Mouse (Mus musculus) neural tube, embryonic 11.5 days (tissue): Measurements from ENCODE around the gene Ak1. TPM values are rescaled to one million over a fixed set of nuclear protein-coding genes. Genes with fewer than 3 reads are reported as not detected.

Experiments used
- ATAC-seq: fragments of 200-750 bp; cut with Nextera tagmentation; 2 replicates; pipeline ENCODE4 v1.8.0; 2017; ENCODE audit warnings: moderate number of reproducible peaks, mild to moderate bottlenecking, moderate TSS enrichment, moderate library complexity; ENCODE audit not compliant: insufficient read depth, low FRiP score, low TSS enrichment
- DNase-seq: peaks from one replicate; pipeline ENCODE4 v3.0.0-alpha.2; 2015; ENCODE audit warnings: low spot score
- H3K27ac ChIP-seq: fragments of 300-500 bp; sonication (generic); 2 replicates; pipeline ENCODE4 v1.5.1; 2014; ENCODE audit warnings: low read depth, mild to moderate bottlenecking, low read length
- H3K27me3 ChIP-seq: fragments of 300-500 bp; sonication (generic); 2 replicates; pipeline ENCODE4 v1.6.1; 2014; ENCODE audit warnings: mild to moderate bottlenecking, low read length, mixed read lengths; ENCODE audit not compliant: control insufficient read depth, insufficient read depth
- H3K36me3 ChIP-seq: fragments of 300-500 bp; sonication (generic); 2 replicates; pipeline ENCODE4 v1.6.1; 2014; ENCODE audit warnings: mild to moderate bottlenecking, low read length, moderate library complexity, mixed read lengths; ENCODE audit not compliant: control insufficient read depth, insufficient read depth
- H3K4me1 ChIP-seq: fragments of 300-500 bp; sonication (generic); 2 replicates; pipeline ENCODE4 v1.6.1; 2014; ENCODE audit warnings: low read length, mixed read lengths; ENCODE audit not compliant: control insufficient read depth, insufficient read depth
- H3K4me2 ChIP-seq: fragments of 300-500 bp; sonication (generic); 2 replicates; pipeline ENCODE4 v1.6.1; 2014; ENCODE audit warnings: low read depth, mild to moderate bottlenecking, moderate library complexity
- H3K4me3 ChIP-seq: fragments of 300-500 bp; sonication (generic); 2 replicates; pipeline ENCODE4 v1.5.1; 2014; ENCODE audit warnings: low read depth, low read length
- H3K9ac ChIP-seq: fragments of 300-500 bp; sonication (generic); 2 replicates; pipeline ENCODE4 v1.6.1; 2014; ENCODE audit warnings: mild to moderate bottlenecking, low read length
- H3K9me3 ChIP-seq: fragments of 300-500 bp; sonication (generic); 2 replicates; pipeline ENCODE4 v1.6.1; 2016; ENCODE audit warnings: low read length; ENCODE audit not compliant: control insufficient read depth
- WGBS: fragments of 180-500 bp; shearing (Covaris S2); extraction: QIAGEN DNeasy Blood & Tissue Kit; methylation state at CpG from one replicate; pipeline ENCODE4 v1.1.7; 2014; 5-methylcytosine and 5-hydroxymethylcytosine counted together
- polyA plus RNA-seq: library from polyadenylated mRNA; unstranded; fragments of >200 nt; fragmentation: Nextera tagmentation; extraction: Ambion mirVana; gene quantifications from 2 replicates; pipeline ENCODE4 v1.2.1, GENCODE M21; 2014

Gene Ak1
- polyA plus RNA-seq, 1 experiment from 2014 or later = 33.0 TPM

GRCm38 (mm10) chr2:32665853-32666252, 44.3 kb downstream of the Ak1 start:
- no peak overlapping the region for H3K27ac ChIP-seq
- H3K9ac ChIP-seq = no peak overlapping the region
- H3K36me3 ChIP-seq = no peaks in the 10 kb centered on the region
- ATAC-seq (no peak), DNase-seq (no peak)
- 91% methylated on average over 6 of the region's 6 CpGs for WGBS
- H3K4me2 ChIP-seq = no peak overlapping the region
- H3K4me3 ChIP-seq = no peak overlapping the region
- H3K4me1 ChIP-seq = no peaks in the 10 kb centered on the region
- H3K27me3 ChIP-seq = no peaks in the 10 kb centered on the region
- no peaks in the 10 kb centered on the region for H3K9me3 ChIP-seq

GRCm38 (mm10) chr2:32667775-32668174, 46.2 kb downstream of the Ak1 start:
- no peak overlapping the region for H3K4me3 ChIP-seq
- DNase-seq (no peak), ATAC-seq (no peak)
- H3K4me2 ChIP-seq = no peak overlapping the region
- no peaks in the 10 kb centered on the region for H3K9me3 ChIP-seq
- H3K27ac ChIP-seq = no peak overlapping the region
- WGBS = 53% methylated on average over 11 of the region's 11 CpGs
- no peaks in the 10 kb centered on the region for H3K4me1 ChIP-seq
- peak overlapping the region; percentile 5; the same call in 1 of the 2 replicates for H3K9ac ChIP-seq
- H3K27me3 ChIP-seq = no peaks in the 10 kb centered on the region
- H3K36me3 ChIP-seq = no peaks in the 10 kb centered on the region

GRCm38 (mm10) chr2:32668176-32668575, 46.6 kb downstream of the Ak1 start:
- Histone ChIP-seq H3K36me3 (no peaks in the 10 kb centered on the region), H3K27me3 (no peaks in the 10 kb centered on the region), H3K9ac (0 out of 2 replicates have a peak overlapping the region, but pooled peaks have one; percentile 5), H3K9me3 (no peaks in the 10 kb centered on the region), H3K4me1 (no peaks in the 10 kb centered on the region), H3K4me3 (no peak overlapping the region), H3K4me2 (no peak overlapping the region), H3K27ac (no peak overlapping the region)
- DNase-seq = no peak
- ATAC-seq = no peak
- WGBS = 83% methylated on average over 7 of the region's 7 CpGs

- H3K27ac ChIP-seq = no peak overlapping the region
- H3K36me3 ChIP-seq = no peaks in the 10 kb centered on the region
- no peak overlapping the region for H3K4me2 ChIP-seq
- no peaks in the 10 kb centered on the region for H3K27me3 ChIP-seq
- 50% methylated on average over 3 of the region's 3 CpGs for WGBS
- no peak overlapping the region for H3K9ac ChIP-seq
- no peak overlapping the region for H3K4me3 ChIP-seq
- DNase-seq (no peak), ATAC-seq (no peak)
- H3K9me3 ChIP-seq = no peaks in the 10 kb centered on the region
- H3K4me1 ChIP-seq = no peaks in the 10 kb centered on the region
Observed at GRCm38 (mm10) chr2:32669876-32670275, 48.3 kb downstream of the Ak1 start.

- H3K36me3 ChIP-seq = no peaks in the 10 kb centered on the region
- H3K4me2 ChIP-seq = no peak overlapping the region
- no peak overlapping the region for H3K9ac ChIP-seq
- no peaks in the 10 kb centered on the region for H3K9me3 ChIP-seq
- ATAC-seq = no peak
- no peak overlapping the region for H3K27ac ChIP-seq
- no peaks in the 10 kb centered on the region for H3K27me3 ChIP-seq
- WGBS = 90% methylated on average over 9 of the region's 9 CpGs
- H3K4me3 ChIP-seq = no peak overlapping the region
- no peak for DNase-seq
- no peaks in the 10 kb centered on the region for H3K4me1 ChIP-seq
Observed at GRCm38 (mm10) chr2:32671147-32671546, 49.6 kb downstream of the Ak1 start.

GRCm38 (mm10) chr2:32671907-32672595, 50.5 kb downstream of the Ak1 start:
- Histone ChIP-seq H3K4me2 (no peak overlapping the region), H3K4me1 (no peaks in the 10 kb centered on the region), H3K36me3 (no peaks in the 10 kb centered on the region), H3K27me3 (no peaks in the 10 kb centered on the region), H3K9me3 (no peaks in the 10 kb centered on the region), H3K4me3 (no peak overlapping the region), H3K27ac (no peak overlapping the region), H3K9ac (no peak overlapping the region)
- 73% methylated on average over 9 of the region's 9 CpGs for WGBS
- ATAC-seq (no peak), DNase-seq (no peak)

- no peak overlapping the region for H3K9ac ChIP-seq
- no peak overlapping the region for H3K4me2 ChIP-seq
- no peak overlapping the region for H3K4me3 ChIP-seq
- DNase-seq (no peak), ATAC-seq (no peak)
- WGBS = 83% methylated on average over 16 of the region's 16 CpGs
- no peaks in the 10 kb centered on the region for H3K4me1 ChIP-seq
- no peak overlapping the region for H3K27ac ChIP-seq
- no peaks in the 10 kb centered on the region for H3K9me3 ChIP-seq
- no peaks in the 10 kb centered on the region for H3K36me3 ChIP-seq
- H3K27me3 ChIP-seq = no peaks in the 10 kb centered on the region
Observed at GRCm38 (mm10) chr2:32673176-32673917, 51.8 kb downstream of the Ak1 start.

GRCm38 (mm10) chr2:32676821-32677220, 55.3 kb downstream of the Ak1 start:
- no peaks in the 10 kb centered on the region for H3K4me1 ChIP-seq
- H3K4me2 ChIP-seq = no peak overlapping the region
- no peak overlapping the region for H3K9ac ChIP-seq
- no peak overlapping the region for H3K4me3 ChIP-seq
- no peaks in the 10 kb centered on the region for H3K36me3 ChIP-seq
- DNase-seq (no peak), ATAC-seq (no peak)
- H3K27ac ChIP-seq = no peak overlapping the region
- 87% methylated on average over 3 of the region's 3 CpGs for WGBS
- H3K9me3 ChIP-seq = no peaks in the 10 kb centered on the region
- H3K27me3 ChIP-seq = no peaks in the 10 kb centered on the region

GRCm38 (mm10) chr2:32677683-32678082, 56.1 kb downstream of the Ak1 start:
- Histone ChIP-seq H3K36me3 (no peaks in the 10 kb centered on the region), H3K27me3 (no peaks in the 10 kb centered on the region), H3K9me3 (no peaks in the 10 kb centered on the region), H3K4me3 (no peak overlapping the region), H3K4me1 (no peaks in the 10 kb centered on the region), H3K4me2 (no peak overlapping the region), H3K9ac (no peak overlapping the region), H3K27ac (no peak overlapping the region)
- ATAC-seq (no peak), DNase-seq (no peak)
- 94% methylated on average over 7 of the region's 7 CpGs for WGBS
